Mouse (Mus musculus) erythroid progenitor cell, adult 5-6 weeks (primary cell): ENCODE measurements around the gene Gpr161. TPM values are rescaled to one million over a fixed set of nuclear protein-coding genes. Genes with fewer than 3 reads are reported as not detected.
"Not testable (repeated sequence)": the region's sequence is repeated elsewhere in the genome, so short reads cannot be mapped to it uniquely, and the experiment has no call there.

Source experiments
- ATAC-seq: replicated peaks from 2 replicates; pipeline ENCODE4 v1.8.0; 2016; ENCODE audit warnings: moderate number of reproducible peaks, mild to moderate bottlenecking, moderate TSS enrichment, inconsistent platforms; ENCODE audit not compliant: poor library complexity, low FRiP score, severe bottlenecking
- total RNA-seq, 2 experiments: library from RNA; stranded (forward) in 1 of 2; stranded (reverse) in 1 of 2; fragments of 150-400 nt in 1 of 2; fragments of 186-747, 209-891 nt in 1 of 2; gene quantifications; 2 replicates each; pipeline versions ENCODE4 v1.2.3 to v1.2.4; 2015 to 2017; ENCODE audit warnings: low replicate concordance in 2 of 2

Gpr161 gene
- total RNA-seq, 2 experiments from 2014 or later, result not detected

DNA sequence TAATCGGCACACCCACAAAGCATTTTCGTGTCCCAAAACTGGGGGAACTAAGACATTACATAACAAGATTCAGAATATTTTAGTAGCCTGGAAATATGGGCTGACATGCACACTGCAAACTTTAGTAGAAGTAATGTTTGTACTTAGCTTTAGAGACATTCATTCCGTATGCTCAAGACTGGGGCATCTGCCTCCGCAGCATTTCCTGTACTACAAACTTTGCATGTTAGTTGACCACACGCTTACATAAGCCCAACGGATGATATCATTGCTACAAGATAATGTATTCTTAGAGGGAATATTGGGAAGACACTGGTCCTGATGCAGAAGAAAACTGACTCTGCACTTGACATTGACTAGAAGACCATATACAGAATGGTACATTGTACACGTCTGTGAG lies 8.8 kb downstream of the Gpr161 start:
- no peak for ATAC-seq

DNA sequence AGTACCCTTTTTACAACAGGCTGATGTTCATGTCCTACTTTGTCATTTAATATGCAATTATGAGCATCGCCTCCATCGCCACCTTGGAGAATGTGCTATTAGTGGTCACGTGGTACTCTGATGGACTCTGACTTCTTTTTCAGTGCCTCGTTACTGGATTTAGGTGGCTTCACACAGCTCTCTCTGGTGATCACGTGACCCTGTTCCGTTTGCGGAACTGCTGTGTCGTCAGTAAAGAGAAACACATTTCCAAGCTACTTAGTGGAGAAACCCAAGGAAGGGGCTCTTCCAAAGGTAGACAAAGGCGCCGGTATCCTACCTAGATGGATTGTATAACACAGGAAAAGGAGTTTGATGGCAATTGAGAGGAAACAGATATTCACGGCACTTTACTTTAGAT lies 12.6 kb downstream of the Gpr161 start:
- ATAC-seq, result no peak

DNA sequence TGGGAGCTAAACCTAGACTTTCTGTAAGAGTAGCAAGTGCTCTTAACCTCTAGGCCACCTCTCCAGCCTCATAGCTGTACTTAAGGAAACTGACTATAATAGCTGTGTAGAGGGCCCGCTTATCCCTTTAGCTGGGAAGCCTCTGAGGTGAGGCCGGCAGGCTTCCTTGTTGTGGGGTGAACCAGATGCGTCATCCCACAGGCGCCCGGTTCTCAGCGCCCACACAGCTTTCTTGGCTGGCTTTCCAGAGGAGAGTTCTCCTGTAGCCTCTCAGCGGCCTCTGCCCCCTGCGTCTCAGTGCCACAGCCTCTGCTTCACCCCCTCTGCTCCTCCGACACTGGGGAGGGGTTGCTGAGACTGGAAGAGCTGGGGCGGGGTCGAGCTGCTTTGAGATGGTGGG lies 20.8 kb downstream of the Gpr161 start:
- no peak for ATAC-seq

DNA sequence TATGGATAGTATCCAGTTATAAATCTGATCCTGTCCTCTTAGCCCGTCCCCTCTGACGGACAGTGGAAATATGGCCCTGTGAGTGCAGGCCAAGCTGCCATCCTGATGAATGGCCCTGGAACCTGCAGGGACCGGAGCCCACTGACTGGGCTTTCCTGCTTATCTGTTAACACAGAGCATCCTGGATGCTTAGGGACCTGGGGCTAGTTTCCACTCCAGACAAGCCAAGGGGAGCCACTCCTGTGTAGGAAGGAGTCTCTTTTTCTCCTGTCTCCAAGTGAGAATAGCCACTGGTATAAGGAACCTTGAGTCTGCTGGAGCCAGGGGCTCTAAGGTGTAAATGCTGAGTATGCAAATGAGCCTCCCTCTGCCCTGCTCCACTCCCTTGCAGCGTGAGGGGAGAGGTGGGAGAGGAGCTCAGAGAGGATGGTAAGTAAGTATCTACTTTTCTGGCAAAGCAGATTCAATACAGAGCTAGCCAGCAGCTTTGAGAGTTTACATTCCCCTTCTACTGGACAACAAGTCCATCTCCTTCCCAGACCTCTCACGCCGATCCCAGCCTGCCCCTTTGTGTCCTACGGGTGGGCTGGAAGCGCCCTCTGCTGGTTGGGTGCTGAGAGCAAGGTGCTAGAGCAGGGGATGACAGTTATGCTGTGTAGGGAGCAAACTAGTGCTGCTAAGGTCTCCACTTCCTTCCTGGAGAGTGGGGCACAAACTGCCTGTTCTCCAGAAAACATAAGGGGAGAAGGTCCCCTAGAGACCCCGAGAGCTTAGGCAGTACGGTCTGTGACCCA lies 24.7 kb downstream of the Gpr161 start:
- peak; percentile 57; the same call in 1 of the 2 replicates for ATAC-seq

DNA sequence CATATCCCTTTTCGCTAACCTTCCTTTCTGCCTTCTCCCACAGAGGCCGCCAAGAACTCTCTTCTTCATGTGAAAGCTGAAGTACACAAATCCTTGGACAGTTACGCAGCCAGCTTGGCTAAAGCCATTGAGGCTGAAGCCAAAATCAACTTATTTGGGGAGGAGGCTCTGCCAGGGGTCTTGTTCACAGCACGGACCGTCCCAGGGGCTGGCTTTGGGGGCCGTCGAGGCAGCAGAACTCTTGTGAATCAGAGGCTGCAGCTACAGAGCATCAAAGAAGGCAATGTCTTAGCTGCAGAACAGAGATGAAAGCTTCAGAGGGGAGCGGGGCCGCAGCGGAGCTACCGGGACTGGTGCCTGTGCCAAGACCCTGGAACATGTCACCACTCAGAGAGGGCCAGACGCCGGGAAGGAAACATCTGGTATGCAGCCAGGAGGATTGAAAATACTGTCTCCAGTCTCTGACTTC lies 25.8 kb downstream of the Gpr161 start:
- no peak for ATAC-seq

DNA sequence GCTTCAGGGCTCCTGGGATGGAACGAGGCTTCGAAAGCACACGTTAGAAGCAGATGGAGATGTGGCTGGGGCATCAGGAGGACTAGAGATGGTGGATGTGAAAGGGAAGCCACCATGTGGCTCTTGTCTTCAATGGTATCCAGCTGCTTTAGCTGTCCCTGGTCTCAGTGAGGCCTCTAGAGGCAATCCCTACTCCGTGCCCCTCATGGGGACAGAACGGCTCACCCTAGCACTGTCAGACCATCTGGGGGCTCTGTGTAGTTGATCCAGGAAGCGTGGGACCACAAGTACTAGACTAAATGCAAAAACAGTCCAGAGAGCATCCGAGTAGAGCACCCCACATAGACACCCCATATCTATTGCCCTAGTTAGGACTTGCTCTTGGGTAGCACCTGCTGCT lies 26.3 kb downstream of the Gpr161 start:
- no peak for ATAC-seq

GRCm38 (mm10) chr1:165322934-165323333 lies 27.3 kb downstream of the Gpr161 start:
- ATAC-seq, result peak; percentile 70

DNA sequence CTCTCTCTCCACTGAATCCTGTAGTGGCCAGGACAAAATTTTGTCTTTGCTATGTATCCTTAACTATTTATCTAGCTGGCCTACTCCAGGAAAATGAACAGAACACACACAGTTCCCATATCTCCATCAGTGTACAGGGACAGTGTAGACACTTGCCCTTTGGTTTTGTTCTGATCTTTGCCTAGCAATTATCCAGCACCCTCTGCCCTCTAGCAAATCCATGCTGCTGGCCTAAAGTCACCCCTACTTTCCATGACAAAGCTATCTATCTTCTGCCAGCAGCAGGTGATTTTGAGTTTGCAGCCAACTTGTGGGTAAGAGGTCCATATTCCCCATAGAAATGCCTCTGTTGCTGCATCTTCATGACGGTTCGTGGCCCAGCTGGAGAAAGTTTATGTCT lies 31.8 kb downstream of the Gpr161 start:
- no peak for ATAC-seq

- no peak for ATAC-seq
Measured at GRCm38 (mm10) chr1:165327831-165328230, 32.2 kb downstream of the Gpr161 start.

DNA sequence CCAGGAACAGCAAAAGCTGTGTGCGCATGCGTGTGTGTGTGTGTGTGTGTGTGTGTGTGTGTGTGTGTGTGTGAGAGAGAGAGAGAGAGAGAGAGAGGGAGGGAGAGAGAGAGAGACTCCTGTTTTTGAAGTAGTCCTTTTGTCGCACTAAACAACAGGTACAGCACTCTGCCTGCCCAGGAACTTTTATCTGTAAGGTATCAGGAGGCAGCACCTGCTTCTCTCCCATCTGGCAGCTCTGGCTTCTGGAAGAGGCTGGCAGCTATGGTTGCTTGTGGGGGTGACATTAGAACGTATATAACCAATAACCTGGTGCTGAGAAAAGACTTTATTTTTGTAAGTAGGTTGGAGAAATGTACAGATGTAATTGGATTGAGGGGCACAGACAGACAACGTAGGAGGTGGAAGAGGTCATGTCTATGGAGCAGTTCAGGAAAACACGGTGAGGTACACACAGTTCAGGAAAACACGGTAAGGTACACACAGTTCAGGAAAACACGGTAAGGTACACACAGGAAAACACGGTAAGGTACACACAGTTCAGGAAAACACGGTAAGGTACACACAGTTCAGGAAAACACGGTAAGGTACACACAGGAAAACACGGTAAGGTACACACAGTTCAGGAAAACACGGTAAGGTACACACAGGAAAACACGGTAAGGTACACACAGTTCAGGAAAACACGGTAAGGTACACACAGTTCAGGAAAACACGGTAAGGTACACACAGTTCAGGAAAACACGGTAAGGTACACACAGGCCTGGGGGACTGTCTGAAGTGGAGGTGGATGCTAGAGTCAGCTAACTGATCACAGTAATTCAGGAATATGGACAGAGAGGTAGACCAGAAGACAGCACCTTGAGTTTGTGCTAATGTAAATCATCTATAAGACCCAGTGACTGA lies 33.0 kb downstream of the Gpr161 start:
- not testable (repeated sequence) for ATAC-seq

GRCm38 (mm10) chr1:165330859-165331258 lies 35.3 kb downstream of the Gpr161 start:
- ATAC-seq, result no peak

GRCm38 (mm10) chr1:165332797-165333196 lies 37.2 kb downstream of the Gpr161 start:
- no peak for ATAC-seq

DNA sequence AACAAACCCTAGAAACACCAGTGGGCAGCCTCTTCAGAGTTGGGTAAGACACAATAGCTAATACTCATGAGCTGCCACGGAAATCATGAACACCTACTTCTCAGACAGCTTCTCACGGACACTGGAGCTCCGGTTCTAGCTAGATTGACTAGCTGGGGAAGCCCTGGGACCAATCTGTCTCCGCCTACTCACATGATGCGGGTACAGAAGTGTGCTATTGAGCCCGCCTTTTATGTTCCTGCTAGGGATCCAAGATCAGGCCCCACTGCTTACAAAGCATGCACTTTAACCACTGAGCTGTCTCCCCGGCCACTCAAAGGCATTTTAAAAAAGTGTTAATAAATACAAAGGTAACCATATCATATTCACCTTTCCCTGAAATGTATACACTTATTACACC lies 46.5 kb downstream of the Gpr161 start:
- ATAC-seq, result no peak

- no peak for ATAC-seq
Measured at GRCm38 (mm10) chr1:165344453-165344852, 48.9 kb downstream of the Gpr161 start.

GRCm38 (mm10) chr1:165348627-165349026 lies 53.0 kb downstream of the Gpr161 start:
- no peak for ATAC-seq

DNA sequence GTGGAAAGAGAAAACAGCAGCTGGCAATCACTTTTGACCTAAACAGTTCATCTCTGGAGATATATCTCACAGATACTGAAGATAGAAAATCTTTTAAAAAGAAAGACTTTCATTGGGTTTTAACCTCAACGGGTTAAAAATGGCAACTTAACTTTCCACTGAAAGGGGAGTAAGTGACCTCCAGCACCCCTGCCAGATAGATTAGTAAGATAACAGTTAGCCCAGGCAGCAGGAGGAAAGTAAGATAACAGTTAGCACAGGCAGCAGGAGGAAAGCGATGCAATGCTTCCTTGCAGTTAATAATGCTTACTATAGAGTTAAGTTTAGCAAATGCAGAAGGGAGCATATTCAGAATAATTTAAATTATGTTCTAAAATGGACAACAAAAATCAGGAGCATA lies 60.8 kb downstream of the Gpr161 start:
- ATAC-seq, result 0 out of 2 replicates have a peak, but pooled peaks have one; percentile 30

- ATAC-seq, result no peak
Measured at GRCm38 (mm10) chr1:165363271-165363670, 67.7 kb downstream of the Gpr161 start.

DNA sequence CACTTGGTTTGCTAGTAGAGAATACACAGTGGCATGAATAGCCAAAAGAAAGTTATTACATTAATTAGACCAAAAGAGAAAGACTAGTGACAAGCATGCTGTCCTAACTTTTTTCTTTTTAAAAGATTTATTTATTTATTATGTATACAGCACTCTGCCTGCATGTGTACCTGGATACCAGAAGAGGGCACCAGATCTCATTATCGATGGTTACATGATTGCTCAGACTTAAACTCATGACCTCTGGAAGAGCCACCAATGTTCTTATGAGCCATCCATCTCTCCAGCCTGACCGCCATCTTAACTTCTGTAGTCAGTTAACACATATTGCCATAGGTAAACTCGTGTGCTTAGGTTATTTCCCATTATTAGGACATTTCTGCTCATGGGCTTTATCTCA lies 69.5 kb downstream of the Gpr161 start:
- ATAC-seq, result no peak; the same call in 1 of the 2 replicates

DNA sequence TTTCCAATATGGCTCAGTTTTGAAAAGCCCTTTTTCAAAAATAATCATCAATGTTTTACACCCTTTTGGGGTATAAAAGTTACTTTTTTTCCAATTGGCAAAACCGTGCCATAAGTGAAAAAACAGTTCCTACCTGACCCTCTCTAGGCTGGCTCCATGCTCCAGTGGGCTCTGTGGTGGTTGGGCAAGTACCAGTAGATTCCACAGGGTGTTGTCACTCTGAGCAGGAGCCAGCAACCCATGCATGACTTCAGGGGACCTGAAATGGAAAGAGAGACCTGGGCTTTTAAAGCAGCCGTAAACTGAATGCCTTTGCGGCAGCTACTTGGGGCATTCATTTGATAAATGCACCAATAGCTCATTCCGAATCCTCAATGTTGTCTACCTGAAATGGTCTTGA lies 75.4 kb downstream of the Gpr161 start:
- ATAC-seq, result no peak

DNA sequence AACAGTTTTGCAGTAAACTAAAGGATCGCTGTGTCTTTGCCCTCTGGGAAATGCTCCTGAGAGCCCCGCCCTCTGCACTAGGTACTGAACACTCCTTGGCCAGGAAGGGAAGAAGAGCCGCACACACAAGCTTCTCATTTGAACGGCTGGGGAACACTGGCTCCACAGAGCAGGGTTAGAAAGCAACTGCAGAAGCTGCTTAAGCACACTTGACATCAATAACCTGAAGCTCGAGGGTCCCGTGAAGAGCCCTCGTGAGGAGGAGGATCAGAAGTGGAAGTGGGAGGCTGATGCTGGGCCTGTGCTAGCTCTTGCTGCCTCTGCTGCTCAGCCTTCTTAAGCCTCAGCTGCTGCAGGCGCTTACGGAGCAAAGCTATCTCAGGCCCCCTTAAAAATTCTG lies 78.2 kb downstream of the Gpr161 start:
- no peak for ATAC-seq
